Mouse (Mus musculus): Measurements from ENCODE around the gene 4930556J24Rik. TPM values are rescaled to one million over a fixed set of nuclear protein-coding genes. Genes with fewer than 3 reads are reported as not detected.
"Not testable (repeated sequence)": the region's sequence is repeated elsewhere in the genome, so short reads cannot be mapped to it uniquely, and the experiment has no call there.

The 4930556J24Rik gene
- polyA plus RNA-seq, 2 experiments = not detected

DNA sequence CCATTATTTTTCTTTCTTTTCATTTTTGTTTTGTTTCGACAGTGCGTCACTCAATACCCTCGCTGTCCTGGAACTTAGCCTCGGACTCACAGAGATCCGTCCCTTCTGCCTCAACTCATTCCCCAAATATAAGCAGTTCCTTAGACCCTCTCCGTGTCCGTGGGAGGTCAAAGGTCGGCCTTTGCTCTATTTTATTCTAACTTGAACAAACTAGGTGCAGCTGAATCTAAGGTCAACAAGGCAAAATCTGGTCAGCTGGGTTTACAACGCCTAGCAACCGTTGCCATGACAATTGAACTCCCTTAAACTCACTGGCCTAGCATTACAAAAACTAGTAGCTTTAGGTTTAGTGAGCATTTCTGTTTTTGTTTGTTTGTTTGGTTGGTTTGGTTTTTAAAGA is 13.4 kb downstream of the 4930556J24Rik start:
- DNase-seq (ENCODE audit: low spot score) (no peak), ATAC-seq (ENCODE audit: low FRiP score, low read depth) (no peak)
- WGBS = 83% methylated on average over 10 of the region's 10 CpGs
- Histone ChIP-seq H3K27me3 (ENCODE audit: control insufficient read depth, insufficient read depth, low read length) (no peaks in the 10 kb centered on the region), H3K4me2 (replicated peaks; ENCODE audit: low read depth, low read length, severe bottlenecking) (peak overlapping the region; percentile 65), H3K4me1 (ENCODE audit: control insufficient read depth, insufficient read depth, low read length) (peaks cover 10% of the 10 kb centered on the region), H3K4me3 (replicated peaks; ENCODE audit: low read length) (peak overlapping the region; percentile 61), H3K27ac (replicated peaks; ENCODE audit: low read depth, low read length) (peak overlapping the region; percentile 50), H3K9me3 (ENCODE audit: control insufficient read depth, low read length) (no peaks in the 10 kb centered on the region), H3K36me3 (ENCODE audit: control insufficient read depth, insufficient read depth, low read length) (peaks cover 5% of the 10 kb centered on the region), H3K9ac (ENCODE audit: low read depth, low read length, severe bottlenecking) (peak overlapping the region; percentile 80)
- TF ChIP-seq POLR2A (IDR thresholded peaks at IDR 0.05; ENCODE audit: borderline replicate concordance, extremely low read depth, insufficient read depth, insufficient read length) = no peak

DNA sequence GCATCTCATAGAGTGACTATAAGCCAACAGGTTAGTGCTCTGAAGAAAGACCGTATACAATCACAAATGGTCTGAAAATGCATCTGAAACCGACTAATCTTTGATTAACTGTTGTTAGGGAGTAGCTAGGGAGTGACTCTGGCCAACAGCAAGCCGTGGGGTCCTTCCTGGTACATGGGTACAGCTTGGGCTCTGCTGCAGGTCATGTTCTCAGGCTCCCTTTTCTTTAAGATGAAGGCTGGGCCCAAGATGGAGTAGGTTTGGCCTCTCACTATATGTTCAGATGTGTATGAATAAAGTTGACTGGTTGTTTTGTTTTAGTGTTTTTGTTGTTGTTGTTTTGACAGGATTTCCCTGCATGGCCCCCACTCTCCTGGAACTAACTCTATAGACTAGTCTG is 14.8 kb downstream of the 4930556J24Rik start:
- peaks cover 10% of the 10 kb centered on the region for H3K4me1 ChIP-seq (ENCODE audit: control insufficient read depth, insufficient read depth, low read length)
- no peak overlapping the region for H3K9ac ChIP-seq (ENCODE audit: low read depth, low read length, severe bottlenecking)
- 66% methylated on average over 3 of the region's 3 CpGs for WGBS
- H3K4me3 ChIP-seq (replicated peaks; ENCODE audit: low read length) = no peak overlapping the region
- no peaks in the 10 kb centered on the region for H3K9me3 ChIP-seq (ENCODE audit: control insufficient read depth, low read length)
- no peak overlapping the region for H3K27ac ChIP-seq (replicated peaks; ENCODE audit: low read depth, low read length)
- no peak for ATAC-seq (ENCODE audit: low FRiP score, low read depth)
- DNase-seq (ENCODE audit: low spot score) = no peak
- no peaks in the 10 kb centered on the region; the same call in 1 of the 2 replicates for H3K36me3 ChIP-seq (ENCODE audit: control insufficient read depth, insufficient read depth, low read length)
- no peak overlapping the region for H3K4me2 ChIP-seq (replicated peaks; ENCODE audit: low read depth, low read length, severe bottlenecking)
- H3K27me3 ChIP-seq (ENCODE audit: control insufficient read depth, insufficient read depth, low read length) = no peaks in the 10 kb centered on the region
- TF ChIP-seq POLR2A (IDR thresholded peaks at IDR 0.05; ENCODE audit: borderline replicate concordance, extremely low read depth, insufficient read depth, insufficient read length) = no peak

GRCm38 (mm10) chr11:3960901-3961300 is 15.7 kb downstream of the 4930556J24Rik start:
- H3K9me3 ChIP-seq (ENCODE audit: control insufficient read depth, low read length) = no peaks in the 10 kb centered on the region
- TF ChIP-seq POLR2A (IDR thresholded peaks at IDR 0.05; ENCODE audit: borderline replicate concordance, extremely low read depth, insufficient read depth, insufficient read length) = no peak
- no peak overlapping the region for H3K4me3 ChIP-seq (replicated peaks; ENCODE audit: low read length)
- no peak for DNase-seq (ENCODE audit: low spot score)
- no peak overlapping the region for H3K27ac ChIP-seq (replicated peaks; ENCODE audit: low read depth, low read length)
- no peak overlapping the region for H3K9ac ChIP-seq (ENCODE audit: low read depth, low read length, severe bottlenecking)
- H3K4me1 ChIP-seq (ENCODE audit: control insufficient read depth, insufficient read depth, low read length) = peaks cover 10% of the 10 kb centered on the region
- no peaks in the 10 kb centered on the region for H3K36me3 ChIP-seq (ENCODE audit: control insufficient read depth, insufficient read depth, low read length)
- ATAC-seq (ENCODE audit: low FRiP score, low read depth) = no peak
- no peaks in the 10 kb centered on the region for H3K27me3 ChIP-seq (ENCODE audit: control insufficient read depth, insufficient read depth, low read length)
- H3K4me2 ChIP-seq (replicated peaks; ENCODE audit: low read depth, low read length, severe bottlenecking) = no peak overlapping the region
- 54% methylated on average over 2 of the region's 2 CpGs for WGBS

DNA sequence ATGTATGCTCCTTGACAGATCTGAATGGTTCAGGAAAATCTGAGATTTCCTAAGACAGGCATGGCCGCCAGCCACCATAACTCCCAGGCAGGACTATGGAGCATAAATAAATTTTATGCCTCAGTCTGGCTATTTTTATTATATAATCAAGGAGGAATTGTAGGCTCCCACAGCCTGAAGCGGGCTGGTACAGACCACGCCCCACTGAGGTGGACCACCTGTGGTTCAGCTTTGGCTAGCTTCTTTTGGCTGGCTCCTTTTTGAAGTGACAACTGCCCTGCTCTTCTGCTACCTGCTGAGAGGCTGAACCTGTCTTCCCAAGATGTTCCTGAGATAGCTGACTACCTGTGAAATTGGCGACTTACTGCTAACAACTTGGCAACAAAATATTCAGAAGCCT is 21.2 kb downstream of the 4930556J24Rik start:
- H3K9ac ChIP-seq (ENCODE audit: low read depth, low read length, severe bottlenecking); H3K4me3 ChIP-seq (replicated peaks; ENCODE audit: low read length); H3K27ac ChIP-seq (replicated peaks; ENCODE audit: low read depth, low read length); H3K4me1 ChIP-seq (ENCODE audit: control insufficient read depth, insufficient read depth, low read length); H3K4me2 ChIP-seq (replicated peaks; ENCODE audit: low read depth, low read length, severe bottlenecking); H3K36me3 ChIP-seq (ENCODE audit: control insufficient read depth, insufficient read depth, low read length); H3K9me3 ChIP-seq (ENCODE audit: control insufficient read depth, low read length); ATAC-seq (ENCODE audit: low FRiP score, low read depth); DNase-seq (ENCODE audit: low spot score); H3K27me3 ChIP-seq (ENCODE audit: control insufficient read depth, insufficient read depth, low read length): not testable (repeated sequence)
- WGBS = 73% methylated on average over 4 of the region's 4 CpGs

GRCm38 (mm10) chr11:3954876-3955275 is 21.7 kb downstream of the 4930556J24Rik start:
- not testable (repeated sequence) for H3K27me3 ChIP-seq (ENCODE audit: control insufficient read depth, insufficient read depth, low read length); ATAC-seq (ENCODE audit: low FRiP score, low read depth); H3K4me2 ChIP-seq (replicated peaks; ENCODE audit: low read depth, low read length, severe bottlenecking); H3K4me3 ChIP-seq (replicated peaks; ENCODE audit: low read length); H3K36me3 ChIP-seq (ENCODE audit: control insufficient read depth, insufficient read depth, low read length); H3K4me1 ChIP-seq (ENCODE audit: control insufficient read depth, insufficient read depth, low read length); DNase-seq (ENCODE audit: low spot score); H3K27ac ChIP-seq (replicated peaks; ENCODE audit: low read depth, low read length); H3K9ac ChIP-seq (ENCODE audit: low read depth, low read length, severe bottlenecking); H3K9me3 ChIP-seq (ENCODE audit: control insufficient read depth, low read length)
- WGBS = 84% methylated on average over 5 of the region's 5 CpGs

GRCm38 (mm10) chr11:3946386-3946785 is 30.2 kb downstream of the 4930556J24Rik start:
- no peak overlapping the region for H3K27ac ChIP-seq (replicated peaks; ENCODE audit: low read depth, low read length)
- no peaks in the 10 kb centered on the region for H3K27me3 ChIP-seq (ENCODE audit: control insufficient read depth, insufficient read depth, low read length)
- DNase-seq (ENCODE audit: low spot score) = no peak
- H3K4me1 ChIP-seq (ENCODE audit: control insufficient read depth, insufficient read depth, low read length) = no peaks in the 10 kb centered on the region
- H3K9me3 ChIP-seq (ENCODE audit: control insufficient read depth, low read length) = no peaks in the 10 kb centered on the region
- ATAC-seq (ENCODE audit: low FRiP score, low read depth) = no peak
- WGBS = 17% methylated on average over 1 of the region's 1 CpGs
- no peaks in the 10 kb centered on the region for H3K36me3 ChIP-seq (ENCODE audit: control insufficient read depth, insufficient read depth, low read length)
- no peak overlapping the region for H3K4me2 ChIP-seq (replicated peaks; ENCODE audit: low read depth, low read length, severe bottlenecking)
- no peak overlapping the region for H3K4me3 ChIP-seq (replicated peaks; ENCODE audit: low read length)
- no peak overlapping the region for H3K9ac ChIP-seq (ENCODE audit: low read depth, low read length, severe bottlenecking)
- TF ChIP-seq POLR2A (IDR thresholded peaks at IDR 0.05; ENCODE audit: borderline replicate concordance, extremely low read depth, insufficient read depth, insufficient read length) = no peak
